Mouse (Mus musculus) gonadal fat pad, adult 2 months (tissue): Measurements from ENCODE around the gene Pkd1l2. TPM values are rescaled to one million over a fixed set of nuclear protein-coding genes. Genes with fewer than 3 reads are reported as not detected.

ENCODE experiments used
- DNase-seq: peaks from one replicate; pipeline ENCODE4 v3.0.0-alpha.2; 2012; ENCODE audit warnings: low read depth
- polyA plus RNA-seq: library from polyadenylated mRNA; depleted of rRNA; stranded (reverse); fragments of >200 nt; gene quantifications from 2 replicates; pipeline ENCODE4 v1.2.3, GENCODE M21; 2012; rRNA removed

The Pkd1l2 gene
- polyA plus RNA-seq: 0.04 and 0.15 TPM in 2 replicates

DNA sequence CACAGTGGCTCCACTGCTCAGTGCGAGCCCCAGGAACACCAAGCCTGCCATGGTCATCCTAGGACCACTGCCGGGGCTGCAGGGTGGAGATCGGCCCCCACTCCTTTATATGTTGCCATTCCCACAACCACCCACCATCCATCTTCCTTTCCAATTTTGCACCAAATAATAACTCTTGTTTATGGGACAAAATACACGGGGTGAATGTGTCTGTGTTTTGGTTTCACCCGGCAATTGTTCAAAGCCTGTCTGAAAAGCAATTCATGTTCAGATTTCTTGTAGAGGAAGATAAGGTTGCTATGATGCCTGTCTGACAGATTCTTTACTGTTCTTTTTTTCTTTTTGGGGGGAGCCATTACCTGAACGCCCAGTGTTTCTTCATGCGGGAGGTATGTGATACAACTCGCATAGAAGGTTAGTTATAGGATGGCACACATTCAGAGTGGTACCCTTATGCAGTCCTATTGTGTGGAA, at the start of gene Pkd1l2:
Pkd1l2 (minus strand) TSS at position 51 of the 474 bp plus-strand sequence.
- DNase-seq: no peak

DNA sequence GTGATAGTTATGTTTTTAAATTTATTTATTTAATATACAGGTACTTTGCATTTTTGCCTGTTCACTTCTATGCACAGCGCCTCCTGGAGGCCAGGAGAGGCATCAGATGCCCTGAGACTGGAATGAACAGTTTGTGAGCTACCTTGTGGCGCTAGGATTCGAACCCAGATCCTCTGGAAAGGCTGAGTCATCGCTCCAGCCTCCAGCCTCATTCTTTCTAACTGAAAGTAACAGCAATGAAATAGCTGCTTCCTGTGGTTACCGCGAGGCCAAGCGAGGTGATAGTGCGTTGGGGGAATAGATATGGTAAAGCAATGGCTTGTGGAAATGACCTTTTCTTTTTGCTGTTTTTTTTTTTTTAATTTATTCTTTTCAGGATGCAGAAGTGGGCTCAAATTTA, 44.8 kb upstream of the Pkd1l2 start:
- no peak for DNase-seq

DNA sequence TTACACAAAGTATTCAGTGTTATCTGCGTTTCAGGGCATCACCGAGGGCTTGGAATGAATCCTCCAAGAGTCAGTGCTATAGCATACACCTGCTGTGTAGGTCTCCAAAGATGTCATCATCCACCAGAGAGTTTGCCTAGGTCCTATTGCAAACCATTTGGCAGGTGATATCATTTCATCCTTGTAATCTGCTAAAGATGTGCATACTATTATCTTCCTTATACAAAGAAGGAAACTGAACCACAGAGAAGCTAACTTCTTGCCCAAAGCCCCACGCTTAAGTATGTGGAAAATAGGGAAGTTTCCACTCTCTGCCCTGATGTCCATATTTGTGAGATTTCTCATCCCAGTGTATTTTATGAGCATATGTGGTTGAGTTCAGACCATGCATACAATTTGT, 44.2 kb upstream of the Pkd1l2 start:
- no peak for DNase-seq

DNA sequence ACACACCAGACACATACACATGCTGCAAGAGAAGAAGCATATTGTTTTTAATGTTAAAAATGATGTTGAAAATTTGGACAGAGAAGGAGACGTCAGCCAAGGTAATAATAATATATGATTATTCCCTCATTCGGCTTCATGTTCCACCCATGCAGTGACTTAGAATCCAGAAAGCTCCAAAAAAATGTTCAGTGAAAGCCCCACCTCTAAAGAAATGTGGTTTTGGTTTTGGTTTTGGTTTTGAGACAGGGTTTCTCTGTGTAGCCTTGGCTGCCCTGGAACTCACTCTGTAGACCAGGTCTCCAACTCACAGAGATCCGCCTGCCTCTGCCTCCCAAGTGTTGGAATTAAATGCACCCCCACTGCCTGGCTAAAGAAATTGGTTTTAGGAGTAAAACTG, 43.6 kb upstream of the Pkd1l2 start:
- no peak for DNase-seq

DNA sequence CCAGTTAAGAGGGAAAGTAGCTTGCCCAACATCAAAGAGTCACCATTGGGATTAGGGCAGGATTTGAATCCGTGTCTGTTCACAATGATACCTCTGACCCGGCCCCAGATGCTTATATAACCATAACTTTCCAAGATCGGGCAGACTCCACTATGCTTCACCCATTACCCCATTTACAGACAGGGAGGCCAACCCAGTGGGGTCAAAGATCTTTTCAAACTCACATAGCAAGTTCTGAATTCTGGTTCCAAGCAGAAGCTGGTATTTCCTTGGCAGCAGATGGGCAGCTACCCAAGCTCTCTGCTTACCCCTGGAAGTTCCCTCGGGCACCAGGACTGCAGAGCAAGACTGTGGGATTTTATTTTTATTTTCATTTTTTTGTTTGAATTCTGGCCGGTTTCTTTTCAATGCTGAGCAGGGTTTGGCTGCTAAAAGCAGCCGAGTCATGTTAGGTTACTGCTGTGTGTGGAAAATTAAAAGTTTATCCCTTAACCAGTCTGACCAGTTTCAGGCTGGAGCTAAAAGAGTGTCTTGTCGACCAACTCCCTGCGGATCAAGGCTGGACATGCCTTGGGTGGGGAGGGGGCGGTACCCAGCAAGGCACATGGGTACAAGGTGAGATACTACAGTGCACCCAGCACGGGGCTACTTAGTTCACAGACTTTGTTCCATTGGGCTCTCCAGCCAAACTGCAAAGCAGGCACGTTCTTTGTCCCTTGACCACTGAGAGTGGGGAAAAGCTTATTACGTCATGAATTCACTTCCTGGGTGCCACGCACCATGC, 41.8 kb upstream of the Pkd1l2 start:
- no peak for DNase-seq

DNA sequence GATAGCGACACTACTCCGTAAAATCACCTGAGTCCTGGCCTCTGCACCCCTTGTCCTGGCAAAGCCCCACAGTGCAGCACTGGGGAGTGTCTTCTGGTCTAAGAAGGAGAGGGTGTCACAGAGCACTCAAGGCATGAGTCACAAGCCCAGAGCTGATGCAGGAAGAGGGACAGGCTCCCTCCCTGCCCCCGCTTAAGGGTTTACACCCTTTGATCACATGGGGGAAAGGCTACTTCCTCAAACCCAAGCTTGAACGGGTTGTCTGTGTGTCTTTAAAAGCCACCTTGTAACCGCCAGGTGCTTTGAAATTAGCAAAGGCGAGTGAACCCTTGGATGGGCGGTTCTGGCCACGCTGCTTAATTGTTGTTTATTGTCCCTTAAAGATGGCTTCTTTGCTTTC, 39.0 kb upstream of the Pkd1l2 start:
- DNase-seq: no peak

DNA sequence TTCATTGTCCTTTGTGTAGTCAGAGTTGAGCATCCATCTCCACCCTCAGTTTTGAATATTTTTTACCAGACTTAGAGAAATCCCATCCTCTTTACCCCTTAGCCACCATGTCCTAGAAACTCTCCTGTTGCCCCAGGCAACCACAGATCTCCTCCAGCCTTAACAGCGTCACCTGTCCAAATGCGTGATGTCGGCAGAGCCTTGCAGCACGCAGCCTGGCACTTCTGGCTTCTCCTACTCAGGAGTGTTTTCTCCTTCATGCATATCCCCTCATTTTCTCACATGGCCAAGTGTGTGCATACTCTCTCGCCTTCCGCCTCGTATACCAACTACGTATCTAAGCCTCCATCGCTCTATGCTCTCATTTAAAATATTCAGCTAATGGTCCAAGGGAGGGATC, 36.2 kb upstream of the Pkd1l2 start:
- DNase-seq: no peak

DNA sequence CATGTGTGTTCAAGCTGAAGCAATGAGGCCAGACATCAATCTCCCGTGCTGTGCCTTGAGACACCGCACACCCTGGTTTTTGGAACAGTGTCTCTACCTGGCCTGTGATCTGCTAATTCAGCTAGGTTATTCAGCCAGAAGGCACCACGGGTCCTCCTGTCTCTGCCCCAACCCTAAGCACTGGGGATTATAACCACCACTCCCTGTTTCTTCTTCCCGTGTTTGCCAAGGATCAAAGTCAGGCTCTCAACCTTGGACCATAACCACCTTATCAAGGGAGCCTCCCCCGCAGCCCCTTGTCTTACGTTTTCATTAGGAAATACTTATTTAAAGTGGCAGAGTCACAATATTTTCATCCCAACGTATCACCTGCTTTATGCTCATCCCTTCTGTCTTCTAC, 34.3 kb upstream of the Pkd1l2 start:
- no peak for DNase-seq

DNA sequence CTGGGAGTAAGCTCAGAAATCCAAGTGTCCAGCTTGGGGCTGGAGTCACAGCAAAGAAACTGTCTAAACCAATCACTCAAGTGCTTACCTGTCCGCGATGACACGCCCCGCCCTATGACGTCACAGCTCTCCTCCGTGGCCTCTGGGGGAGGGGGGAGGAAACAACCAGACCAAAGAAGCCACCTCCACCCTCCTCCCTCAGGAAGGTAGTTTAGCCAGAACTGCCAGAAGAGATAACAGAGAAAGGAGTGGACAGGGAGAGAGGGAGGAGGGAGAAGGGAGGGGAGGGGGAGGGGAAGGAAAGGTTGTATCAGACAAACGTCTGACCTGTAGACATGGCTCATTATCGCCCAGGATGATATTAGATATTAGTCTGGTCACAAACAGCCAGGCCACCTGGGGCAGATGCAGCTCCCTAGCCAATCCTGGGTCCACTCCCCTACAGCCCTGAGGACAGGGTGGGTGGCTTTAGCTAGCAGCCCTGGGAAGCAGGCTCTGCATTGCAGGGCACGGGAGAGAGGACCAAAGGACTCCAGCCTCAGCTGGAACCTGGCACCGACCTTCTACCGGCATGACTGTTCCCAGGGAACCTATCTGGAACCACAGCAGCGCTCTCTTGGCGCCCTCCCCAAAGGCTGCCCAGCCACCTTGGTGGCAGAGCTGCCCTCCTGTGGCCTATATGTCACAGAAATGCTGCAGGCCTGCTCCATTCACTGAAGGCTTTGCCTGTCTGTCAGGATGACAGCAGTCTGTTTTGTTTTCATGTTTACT, 33.6 kb upstream of the Pkd1l2 start:
- DNase-seq: no peak

DNA sequence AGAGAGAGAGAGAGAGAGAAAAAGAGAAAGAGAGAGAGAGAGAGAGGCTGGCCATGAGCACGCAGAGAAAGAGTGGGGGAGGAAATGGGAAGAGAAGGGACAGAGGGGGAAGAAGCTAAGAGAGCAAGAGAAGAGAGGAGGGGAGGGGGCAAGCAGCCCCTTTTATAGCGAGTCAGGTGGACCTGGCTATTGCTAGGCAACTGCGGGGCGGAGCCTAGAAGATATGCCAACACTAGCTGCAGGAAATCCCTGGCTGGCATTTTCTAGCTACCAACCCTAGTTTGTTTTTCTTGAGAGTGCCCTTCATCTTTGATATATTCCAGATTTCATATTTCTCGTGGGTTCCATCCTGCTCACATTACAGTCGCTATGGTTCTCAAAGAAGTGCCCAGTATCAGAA, 32.8 kb upstream of the Pkd1l2 start:
- DNase-seq: no peak

DNA sequence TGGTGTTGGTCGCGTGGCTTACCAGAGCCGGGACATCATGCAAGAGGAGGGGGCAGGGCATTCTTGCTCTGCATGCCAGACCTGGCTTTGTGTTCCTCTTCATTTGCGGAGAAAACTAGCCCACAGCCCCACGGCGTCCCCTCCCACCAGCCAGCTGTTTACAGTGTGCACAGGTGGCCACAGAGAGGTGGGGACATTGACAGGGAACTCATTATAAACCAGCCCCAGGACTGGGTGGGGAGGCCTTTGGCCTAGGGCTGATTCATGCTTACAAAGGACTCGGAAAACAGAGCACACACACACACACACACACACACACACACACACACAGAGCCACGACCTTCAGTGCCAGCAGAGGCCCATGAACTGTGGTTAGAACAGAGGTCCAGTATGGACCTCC, 30.0 kb upstream of the Pkd1l2 start:
- DNase-seq: no peak

DNA sequence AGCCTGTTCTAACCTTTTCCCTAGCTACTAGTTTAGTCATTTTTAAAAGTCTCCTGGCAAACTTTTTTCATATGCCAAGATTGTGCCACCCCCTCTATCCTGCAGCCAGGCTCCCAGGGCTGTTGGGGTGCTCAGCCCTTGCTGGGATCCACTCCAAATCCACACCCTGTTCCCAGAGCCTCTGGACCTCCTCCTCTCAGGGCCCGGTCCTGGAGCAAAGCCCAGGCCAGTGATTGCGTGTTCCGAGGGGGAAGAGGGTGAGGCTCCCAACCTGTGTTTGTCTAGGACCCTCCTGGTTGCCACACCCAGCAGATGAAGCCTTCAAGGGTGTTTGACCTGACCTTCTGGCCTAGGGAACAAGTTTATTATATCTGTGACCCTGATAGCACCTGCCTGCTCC, 29.4 kb upstream of the Pkd1l2 start:
- no peak for DNase-seq

DNA sequence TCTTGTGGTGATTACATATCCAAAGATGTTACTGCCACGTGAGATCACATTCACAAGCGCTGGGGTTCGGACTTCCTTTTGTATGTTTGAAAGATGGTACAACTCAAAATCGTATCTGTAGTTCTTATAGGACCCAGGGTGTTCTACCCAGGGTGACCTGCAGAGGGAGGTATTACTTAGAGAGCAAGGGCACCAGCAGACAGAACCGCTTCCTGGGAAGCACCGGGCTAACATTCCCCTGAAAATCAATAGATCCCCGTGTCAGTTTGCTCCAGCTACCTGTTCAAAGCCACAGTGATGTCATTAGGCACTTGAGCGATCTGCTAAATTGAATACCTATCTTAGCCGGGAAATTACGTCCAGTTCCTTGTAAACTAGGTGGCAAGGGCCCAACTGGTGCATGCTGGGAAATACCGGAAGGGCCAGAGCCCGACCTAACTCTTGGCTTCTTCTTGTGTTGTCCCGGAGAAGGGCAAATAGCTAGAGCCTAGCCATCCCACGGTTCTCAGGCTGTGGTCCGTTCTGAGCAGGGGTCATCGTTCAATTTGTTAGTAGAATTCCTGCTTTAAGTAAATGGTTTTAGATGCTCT, 27.6 kb upstream of the Pkd1l2 start:
- DNase-seq: no peak

DNA sequence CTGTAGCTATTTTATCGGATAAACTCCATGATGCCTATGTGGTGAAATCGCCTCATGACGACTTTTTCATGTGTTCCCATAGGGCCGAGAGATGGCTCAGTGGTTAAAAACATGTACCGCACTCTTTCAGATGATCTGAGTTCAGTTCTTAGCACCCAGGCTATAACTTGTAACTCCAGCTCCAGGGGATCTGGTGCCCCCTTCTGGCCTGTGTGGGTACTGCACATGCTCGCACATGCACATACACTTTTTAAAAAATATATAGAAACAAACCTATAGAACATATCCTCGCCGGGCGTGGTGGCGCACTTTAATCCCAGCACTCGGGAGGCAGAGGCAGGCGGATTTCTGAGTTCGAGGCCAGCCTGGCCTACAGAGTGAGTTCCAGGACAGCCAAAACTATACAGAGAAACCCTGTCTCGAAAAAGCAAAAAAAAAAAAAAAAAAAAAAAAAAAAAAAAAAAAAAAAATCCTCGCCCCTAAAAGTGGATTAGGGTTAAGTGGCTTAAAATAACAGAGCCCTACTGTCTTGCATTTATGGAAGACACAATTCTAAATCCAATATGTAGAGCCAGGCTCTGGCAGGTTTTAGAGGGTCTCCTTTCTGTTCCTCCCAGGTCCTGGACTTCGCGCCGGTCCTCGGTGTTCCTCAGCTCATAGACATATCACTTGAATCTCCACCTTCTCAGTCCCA, 26.9 kb upstream of the Pkd1l2 start:
- DNase-seq: no peak

DNA sequence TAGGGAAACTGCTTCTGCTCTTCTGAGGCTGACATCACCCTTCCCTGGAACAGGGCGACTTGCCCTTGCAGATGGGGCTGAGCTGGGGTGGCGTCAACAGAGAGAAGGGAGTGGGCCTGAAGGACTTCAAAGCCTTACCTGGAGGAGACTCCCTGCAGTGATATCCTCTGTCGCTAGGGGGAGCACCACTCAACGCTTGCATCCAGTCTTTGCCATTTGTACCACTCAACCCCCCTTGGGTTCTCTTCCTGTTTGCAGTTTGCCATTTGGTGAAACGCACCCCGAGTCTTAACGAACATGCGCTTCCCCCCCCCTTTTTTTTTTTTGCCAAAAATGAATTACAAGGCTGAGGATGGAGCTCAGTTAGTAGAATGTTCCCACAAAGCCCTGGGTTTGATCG, 25.3 kb upstream of the Pkd1l2 start:
- no peak for DNase-seq

DNA sequence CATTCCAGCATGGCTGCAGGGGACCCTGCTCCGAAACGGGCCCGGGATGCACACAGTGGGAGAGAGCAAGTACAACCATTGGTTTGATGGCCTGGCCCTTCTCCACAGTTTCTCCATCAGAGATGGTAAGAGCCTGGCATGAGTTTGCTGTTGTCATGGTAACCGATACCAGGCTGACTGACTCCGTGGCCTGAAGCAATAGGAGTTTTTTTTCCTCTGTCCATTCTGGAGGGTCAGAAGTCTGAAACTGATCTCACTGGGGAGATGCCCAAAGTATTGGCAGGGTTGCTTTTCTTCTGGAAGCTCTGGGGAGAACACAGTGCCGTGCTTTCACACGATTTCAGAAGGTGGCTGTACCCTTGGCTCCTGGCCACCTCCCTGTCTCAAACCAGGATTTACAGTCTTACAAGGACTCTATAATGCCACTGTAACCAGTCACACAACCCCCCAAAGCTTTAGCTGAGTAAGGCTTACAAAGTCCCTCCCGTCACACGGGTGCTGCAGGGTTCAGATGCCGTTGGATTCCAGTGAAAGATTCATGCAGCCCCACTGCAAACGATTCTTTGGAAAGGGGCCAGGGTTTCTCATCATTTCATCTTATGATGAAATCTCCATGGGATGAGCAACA, 15.4 kb upstream of the Pkd1l2 start:
- DNase-seq: no peak

DNA sequence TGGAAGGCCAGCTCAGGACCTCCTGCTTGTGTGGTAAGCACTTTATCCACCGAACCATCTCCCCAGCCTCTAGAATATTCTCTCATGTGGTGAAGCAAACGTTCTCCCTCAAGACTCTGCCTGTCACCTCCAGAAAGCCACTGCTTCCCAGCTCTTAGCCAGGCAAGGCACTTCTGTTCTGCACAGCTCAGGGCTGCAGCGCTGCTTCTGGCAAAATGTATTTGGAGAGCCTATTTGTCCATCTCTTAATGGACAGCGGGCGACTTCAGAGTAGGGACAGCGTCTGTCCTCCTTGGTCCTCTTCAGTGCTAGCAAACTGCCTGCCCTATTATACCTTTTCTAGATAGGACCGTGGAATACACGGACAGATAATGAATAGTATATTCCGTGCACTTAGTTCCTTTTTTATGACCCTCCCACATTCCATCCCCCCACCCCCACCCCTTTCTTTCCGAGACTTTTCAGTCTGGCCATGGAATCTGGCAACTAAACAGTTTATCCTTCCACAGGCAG, 14.9 kb upstream of the Pkd1l2 start:
- DNase-seq: no peak

DNA sequence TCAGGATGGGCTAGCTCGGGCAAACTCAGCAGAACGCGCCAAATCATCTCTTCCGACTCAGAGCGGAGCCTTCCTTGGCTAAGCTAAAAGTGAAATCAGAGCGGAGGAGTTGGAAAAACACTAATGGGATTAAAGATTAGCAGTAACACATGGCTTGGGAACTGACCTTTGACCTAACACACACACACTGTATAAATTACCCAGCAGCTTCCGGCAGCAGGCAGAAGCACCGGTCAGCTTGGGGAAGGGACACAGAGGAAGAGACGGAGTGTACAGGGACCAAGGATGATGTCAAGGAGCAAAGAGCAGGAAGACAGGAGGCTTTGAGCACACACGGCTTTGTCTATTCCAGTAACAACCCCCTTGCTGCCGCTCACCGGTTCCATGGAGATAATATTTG, 13.4 kb upstream of the Pkd1l2 start, which contains the start of gene Bco1:
Bco1 (plus strand) TSS at position 208 of the 400 bp plus-strand sequence.
- DNase-seq: no peak

DNA sequence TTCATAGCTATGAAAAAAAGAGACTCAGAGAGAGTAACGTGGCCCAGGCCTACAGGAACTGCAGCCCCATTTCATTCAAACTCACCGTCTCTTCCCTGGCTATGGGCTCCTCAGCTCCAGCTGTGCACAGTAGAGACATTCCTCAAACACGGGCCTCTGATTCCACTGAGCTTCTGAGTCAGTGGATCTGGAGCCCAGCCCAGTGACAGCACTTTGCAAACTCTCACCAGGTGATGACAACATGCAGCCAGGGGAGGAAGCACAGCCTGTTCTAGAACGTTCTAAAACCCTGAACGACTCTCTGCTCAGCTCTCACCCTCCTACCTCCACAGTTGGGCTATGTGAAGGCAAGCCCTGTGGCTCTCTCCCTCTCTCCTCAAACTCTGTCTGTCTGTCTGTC, 11.8 kb upstream of the Pkd1l2 start:
- no peak for DNase-seq

DNA sequence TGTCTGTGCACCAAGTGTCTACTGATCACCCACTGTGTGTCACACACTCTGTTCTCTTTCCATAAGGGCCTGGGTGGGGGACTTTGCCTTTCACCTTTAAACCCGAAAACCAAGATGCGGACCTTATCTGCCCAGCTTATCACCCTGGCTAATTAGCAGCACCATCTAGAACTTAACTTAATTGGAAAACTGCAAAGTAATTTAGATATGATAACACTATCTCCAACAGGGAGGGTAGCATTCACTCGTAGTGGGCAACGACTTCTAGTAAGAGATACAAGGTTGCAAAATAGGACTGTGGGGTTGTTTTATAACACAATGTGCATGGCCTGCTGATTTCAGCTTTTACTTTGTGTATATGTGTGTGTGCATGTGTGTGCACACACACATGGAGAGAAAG, 7.6 kb upstream of the Pkd1l2 start:
- no peak for DNase-seq

DNA sequence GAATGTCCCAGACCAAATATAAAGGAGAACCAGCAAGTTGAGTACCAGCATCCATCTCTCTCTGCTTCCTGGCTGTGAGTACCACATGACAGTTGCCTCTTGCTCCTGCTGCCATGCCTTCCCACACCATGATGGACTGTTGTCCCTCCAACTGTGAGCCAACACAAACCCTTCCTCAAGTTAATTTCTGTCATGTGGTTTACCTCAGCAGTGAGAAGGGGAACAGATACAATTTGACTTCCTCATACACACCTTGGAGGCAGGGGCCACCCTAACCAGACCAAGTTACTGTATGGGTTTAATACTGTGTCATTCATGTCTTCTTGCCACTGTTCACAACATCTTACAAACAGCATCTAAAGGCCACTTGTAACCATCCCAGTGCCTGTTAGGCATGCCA, 4.8 kb upstream of the Pkd1l2 start:
- DNase-seq: no peak
